Mouse (Mus musculus) cortical plate, adult 2 months (tissue): ENCODE measurements around the gene Pxk.

Experiments
- CTCF ChIP-seq: fragments of 200-500 bp; IDR thresholded peaks from 2 replicates; pipeline ENCODE4 v1.5.1; 2011; ENCODE audit warnings: mild to moderate bottlenecking, control low read depth, low read length; ENCODE audit not compliant: insufficient read depth; ENCODE audit errors: extremely low read depth
- POLR2A ChIP-seq: fragments of 200-500 bp; IDR thresholded peaks from 2 replicates; pipeline ENCODE4 v1.6.1; 2011; ENCODE audit warnings: mild to moderate bottlenecking, low read length, control low read depth; ENCODE audit not compliant: insufficient read depth; ENCODE audit errors: extremely low read depth

DNA sequence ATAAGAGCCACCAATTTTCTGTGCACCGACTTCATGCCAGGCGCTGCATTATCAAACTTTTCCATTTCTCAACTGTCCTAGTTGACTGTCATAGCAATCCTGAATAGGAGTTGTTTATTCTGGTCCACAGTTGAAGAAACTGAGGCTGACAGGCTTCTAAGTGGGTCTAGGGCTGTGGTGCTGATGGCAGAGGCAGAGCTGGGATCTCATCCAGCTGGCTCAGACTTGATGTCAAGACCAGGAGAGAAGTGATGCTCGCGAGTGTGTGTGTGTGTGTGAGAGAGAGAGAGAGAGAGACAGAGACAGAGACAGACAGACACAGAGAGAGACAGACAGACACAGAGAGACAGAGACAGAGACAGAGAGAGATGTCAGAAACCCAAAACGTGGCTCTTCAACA, 102.8 kb downstream of the Pxk start:
- no peak for TF ChIP-seq CTCF
- no peak for TF ChIP-seq POLR2A
